Mouse (Mus musculus) cerebellum, adult 9-10 months (tissue): ENCODE results near the gene Duxbl2.
"Not testable (repeated sequence)": the region's sequence is repeated elsewhere in the genome, so short reads cannot be mapped to it uniquely, and the experiment has no call there.

Experiments used
- DNase-seq: peaks from one replicate; pipeline ENCODE4 v3.0.0; 2022

Duxbl2 gene

GRCm38 (mm10) chr14:26118150-26118549 is at the start of gene Duxbl2:
Duxbl2 (plus strand) TSS chr14:26118349.
- DNase-seq = not testable (repeated sequence)

DNA sequence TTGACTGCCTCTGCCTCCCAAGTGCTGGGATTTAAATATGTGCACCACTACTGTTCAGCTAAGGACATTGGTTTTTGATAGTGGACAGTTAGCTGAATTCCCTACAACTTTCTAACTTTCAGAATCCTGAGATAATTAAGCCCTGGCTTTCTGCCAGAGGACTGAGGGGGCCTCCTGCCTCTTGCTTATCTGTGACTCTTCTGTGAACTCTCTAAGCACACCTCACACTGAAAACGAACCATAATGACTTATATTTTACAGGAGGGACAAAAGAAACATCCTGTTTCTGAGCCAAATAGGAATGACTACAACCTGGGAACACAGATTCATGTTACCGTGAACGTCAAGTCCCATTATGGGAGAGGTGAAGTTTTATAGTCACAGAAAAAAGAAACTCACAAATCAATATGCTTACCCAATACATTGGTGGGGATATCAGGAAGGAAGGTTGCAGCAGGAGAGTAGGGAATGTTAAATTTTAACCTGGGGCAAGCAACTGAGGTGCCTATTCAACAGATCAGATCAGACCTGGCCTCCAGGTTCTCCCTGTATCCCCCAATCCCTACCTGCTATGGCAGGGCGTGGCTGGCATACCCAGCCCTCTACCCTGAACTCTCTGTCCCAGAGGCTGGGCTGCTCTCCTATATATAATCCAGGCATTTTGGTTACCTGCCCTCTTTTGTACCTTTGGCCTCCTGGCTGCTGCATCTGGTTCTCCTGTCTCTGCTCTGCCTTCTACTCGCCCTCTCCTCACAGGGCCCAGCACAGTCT is 41.3 kb upstream of the Duxbl2 start:
- not testable (repeated sequence) for DNase-seq

DNA sequence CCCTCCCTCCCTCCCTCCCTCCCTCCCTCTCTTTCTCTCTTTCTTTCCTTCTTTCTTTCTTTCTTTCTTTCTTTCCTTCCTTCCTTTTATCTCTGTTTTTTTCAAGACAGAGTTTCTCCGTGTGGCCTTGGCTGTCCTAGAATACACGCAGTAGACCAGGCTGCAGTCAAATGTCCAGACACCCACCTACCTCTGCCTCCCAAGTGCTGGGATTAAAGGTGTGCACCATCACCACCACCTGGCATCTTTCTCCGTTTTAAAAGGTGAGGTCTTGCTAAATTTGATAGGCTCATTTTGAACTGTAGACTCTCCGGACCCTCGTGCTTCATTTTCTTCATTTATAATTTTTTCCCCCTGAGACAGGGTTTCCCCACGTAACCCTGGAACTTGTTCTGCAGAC is 36.9 kb upstream of the Duxbl2 start, which contains the start of gene Cphx2:
Gene Cphx2, plus strand, starts transcription at position 301 of the 400 bp plus-strand sequence.
- not testable (repeated sequence) for DNase-seq

DNA sequence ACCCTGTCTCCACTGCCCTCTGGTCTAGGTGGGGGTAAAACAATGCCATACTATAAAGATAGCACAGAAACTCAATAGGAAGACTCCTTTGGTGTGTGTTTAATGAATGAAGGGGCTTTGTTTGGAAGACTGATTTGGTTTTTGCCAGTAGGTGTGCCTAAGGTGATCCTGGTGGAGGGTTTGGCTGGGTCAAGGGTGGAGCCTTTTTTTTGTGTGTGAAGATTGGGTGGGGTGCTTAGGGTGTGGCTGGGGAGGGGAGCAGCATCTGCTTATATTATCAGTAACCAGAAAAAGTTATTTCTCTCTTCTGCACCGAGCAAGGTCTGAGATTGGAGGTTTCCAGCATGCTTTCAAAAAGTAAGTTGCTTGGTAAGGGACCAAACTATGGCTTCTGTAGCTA is 36.2 kb upstream of the Duxbl2 start, which contains the start of gene Cphx3:
Gene Cphx3, plus strand, starts transcription at position 301 of the 400 bp plus-strand sequence.
- DNase-seq = not testable (repeated sequence)

GRCm38 (mm10) chr14:26097622-26098021 is 20.5 kb upstream of the Duxbl2 start:
- DNase-seq = not testable (repeated sequence)

DNA sequence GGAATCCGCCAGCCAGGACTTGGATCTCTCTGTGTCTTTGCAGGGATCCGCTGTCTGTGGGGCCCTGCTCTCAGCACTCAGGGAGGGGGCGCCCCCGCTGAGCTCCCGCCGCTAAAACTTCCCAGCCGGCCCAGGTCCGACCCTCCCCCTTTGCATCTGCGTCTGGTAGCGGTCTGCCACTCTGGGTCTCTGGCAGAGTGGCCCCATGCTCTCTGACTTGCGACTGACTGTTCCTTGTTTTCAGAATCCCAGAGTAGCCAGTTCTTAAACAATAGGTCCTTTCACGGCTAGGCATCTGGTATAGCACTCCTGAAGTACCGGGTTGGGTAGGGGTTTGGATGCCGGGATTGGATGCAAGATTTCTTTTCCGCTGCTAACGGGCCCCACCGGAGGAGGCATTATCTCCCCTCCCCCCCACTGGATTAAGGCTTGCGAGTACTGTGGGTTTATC is 426 bp downstream of the Duxbl2 start:
- not testable (repeated sequence) for DNase-seq

GRCm38 (mm10) chr14:26119095-26119494 is 946 bp downstream of the Duxbl2 start:
- DNase-seq = not testable (repeated sequence)

DNA sequence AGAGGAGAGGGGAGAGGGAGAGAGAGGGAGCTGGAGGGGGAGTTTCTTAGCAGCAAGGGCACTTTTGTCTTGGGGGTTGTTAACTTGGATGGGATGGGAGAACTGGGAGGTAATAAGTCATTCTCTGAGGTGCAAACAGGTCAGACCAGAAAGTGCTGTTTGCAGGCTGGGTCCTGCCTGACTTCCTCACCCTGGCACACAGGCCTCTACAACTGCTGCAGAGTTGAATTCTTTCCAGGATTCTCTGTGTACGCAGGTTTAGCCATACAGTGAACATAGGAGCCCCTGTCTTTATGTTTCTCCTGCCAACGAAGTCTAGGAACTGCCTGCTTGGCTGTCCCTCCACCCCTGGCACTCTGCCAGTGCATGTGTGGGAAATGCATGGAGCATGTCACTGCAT is 28.9 kb downstream of the Duxbl2 start:
- not testable (repeated sequence) for DNase-seq

DNA sequence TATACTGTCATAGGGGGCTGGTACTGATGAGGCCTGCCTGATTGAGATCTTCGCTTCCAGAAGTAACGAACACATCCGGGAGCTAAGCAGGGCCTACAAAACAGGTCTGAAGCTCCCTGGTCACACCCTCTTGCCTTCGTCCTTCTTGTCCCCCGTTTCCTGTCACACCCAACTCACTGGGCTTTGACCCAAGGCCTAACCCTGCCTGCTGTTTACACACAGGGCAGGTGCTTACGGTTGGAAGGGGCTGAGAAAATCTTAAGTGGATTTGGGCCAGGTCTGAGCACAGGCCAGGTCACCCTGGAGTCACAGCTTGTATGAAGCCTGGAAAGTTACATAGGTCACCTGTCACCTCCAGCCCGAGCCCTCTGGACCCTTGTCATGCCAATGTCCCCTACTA is 37.9 kb downstream of the Duxbl2 start:
- not testable (repeated sequence) for DNase-seq

GRCm38 (mm10) chr14:26161156-26161555 is 43.0 kb downstream of the Duxbl2 start:
- not testable (repeated sequence) for DNase-seq

DNA sequence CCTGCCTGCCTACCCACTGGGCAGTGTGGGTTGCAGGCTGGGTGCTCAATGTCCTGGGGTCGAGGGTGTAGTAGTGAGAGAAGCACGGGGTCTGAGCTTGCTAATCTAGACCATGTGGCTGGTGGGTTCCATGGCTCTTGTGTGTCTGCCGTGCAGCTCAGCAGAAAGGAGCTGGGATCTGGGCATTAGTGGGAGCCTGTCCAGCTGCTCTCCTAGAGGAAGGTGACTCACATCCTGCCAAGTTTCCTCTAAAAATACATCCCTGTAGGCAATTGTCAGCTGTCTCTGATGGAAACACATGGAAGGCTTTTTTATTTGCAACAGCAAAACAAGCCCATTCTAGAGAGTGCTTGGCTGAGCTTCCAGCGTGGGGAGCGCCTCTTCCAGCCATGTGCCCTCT is 44.3 kb downstream of the Duxbl2 start:
- not testable (repeated sequence) for DNase-seq

- not testable (repeated sequence) for DNase-seq
These were observed 47.1 kb downstream of the Duxbl2 start for GRCm38 (mm10) chr14:26165266-26165665.

DNA sequence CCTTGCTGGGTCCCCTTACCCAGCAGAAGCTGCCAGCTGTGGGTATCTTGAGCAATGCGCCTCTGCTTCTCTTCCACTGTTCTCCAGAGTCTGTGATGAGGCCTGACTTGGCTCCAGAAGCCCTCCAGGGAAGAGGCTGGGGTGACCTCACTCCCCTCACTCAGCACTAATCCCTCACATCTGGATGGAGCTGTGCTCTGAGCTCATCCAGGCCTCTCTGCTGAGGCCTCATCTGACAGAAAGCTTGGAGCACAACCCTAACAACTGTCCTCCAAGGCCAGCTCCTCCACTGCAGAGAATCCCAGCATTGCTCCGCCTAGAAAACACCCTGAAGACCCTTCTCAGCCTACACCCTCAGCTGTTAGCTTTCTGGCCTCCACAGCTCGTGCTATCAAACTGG is 55.8 kb downstream of the Duxbl2 start:
- DNase-seq = not testable (repeated sequence)

GRCm38 (mm10) chr14:26175028-26175427 is 56.9 kb downstream of the Duxbl2 start:
- DNase-seq = not testable (repeated sequence)
